Mouse (Mus musculus) megakaryocyte, adult 5-6 weeks (primary cell): ENCODE measurements around the gene Ntrk3. TPM values are rescaled to one million over a fixed set of nuclear protein-coding genes. Genes with fewer than 3 reads are reported as not detected.

Experiments
- ATAC-seq: 2 replicates; pipeline ENCODE4 v1.8.0; 2016; ENCODE audit warnings: mild to moderate bottlenecking, inconsistent platforms; ENCODE audit not compliant: poor library complexity, severe bottlenecking
- total RNA-seq, 2 experiments: library from RNA; stranded (forward) in 1 of 2; stranded (reverse) in 1 of 2; fragments of 153-499, 151-499 nt in 1 of 2; fragments of 221-1000, 200-1000 nt in 1 of 2; gene quantifications; 2 replicates each; pipeline versions ENCODE4 v1.2.3 to v1.2.4; 2015 to 2017

Ntrk3 gene
- total RNA-seq, 2 experiments from 2014 or later = not detected

GRCm38 (mm10) chr7:78258151-78258550 lies 479.7 kb downstream of the Ntrk3 start:
- ATAC-seq = no peak

- no peak for ATAC-seq
Observed at GRCm38 (mm10) chr7:78253777-78254385, 483.9 kb downstream of the Ntrk3 start.

- no peak for ATAC-seq
Observed at GRCm38 (mm10) chr7:78248119-78248642, 489.6 kb downstream of the Ntrk3 start.

- no peak for ATAC-seq
Observed at GRCm38 (mm10) chr7:78239012-78239411, 498.8 kb downstream of the Ntrk3 start.

GRCm38 (mm10) chr7:78221668-78222067 lies 516.1 kb downstream of the Ntrk3 start:
- ATAC-seq = no peak

- no peak for ATAC-seq
Observed at GRCm38 (mm10) chr7:78220949-78221348, 516.9 kb downstream of the Ntrk3 start.

- no peak for ATAC-seq
Observed at GRCm38 (mm10) chr7:78190931-78191653, 546.7 kb downstream of the Ntrk3 start.

- no peak for ATAC-seq
Observed at GRCm38 (mm10) chr7:78185578-78185977, 552.2 kb downstream of the Ntrk3 start.

GRCm38 (mm10) chr7:78183396-78183795 lies 554.4 kb downstream of the Ntrk3 start:
- ATAC-seq = no peak

GRCm38 (mm10) chr7:78179996-78180665 lies 557.7 kb downstream of the Ntrk3 start:
- no peak for ATAC-seq

- no peak for ATAC-seq
Observed at GRCm38 (mm10) chr7:78172267-78172955, 565.4 kb downstream of the Ntrk3 start.

- ATAC-seq = no peak
Observed at GRCm38 (mm10) chr7:78165466-78165865, 572.3 kb downstream of the Ntrk3 start.

GRCm38 (mm10) chr7:78157946-78158345 lies 579.9 kb downstream of the Ntrk3 start:
- no peak for ATAC-seq

GRCm38 (mm10) chr7:78145251-78145650 lies 592.6 kb downstream of the Ntrk3 start:
- ATAC-seq = no peak

- ATAC-seq = no peak
Observed at GRCm38 (mm10) chr7:78144849-78145248, 593.0 kb downstream of the Ntrk3 start.

- no peak for ATAC-seq
Observed at GRCm38 (mm10) chr7:78129966-78130365, 607.8 kb downstream of the Ntrk3 start.

Other genes with a start within 250 kb of the Ntrk3 start
- gene Mrps11, start 45.1 kb upstream of the Ntrk3 start, total RNA-seq (2015) = 21.8 and 24.9 TPM in 2 replicates
- gene Mrps11, start 45.1 kb upstream of the Ntrk3 start, total RNA-seq (2017) = 33.7 and 45.6 TPM in 2 replicates
- gene Mrpl46, start 45.5 kb upstream of the Ntrk3 start, total RNA-seq (2015) = 20.6 and 32.0 TPM in 2 replicates
- 29.3 TPM in 2 replicates for gene Mrpl46, start 45.5 kb upstream of the Ntrk3 start, total RNA-seq (2017)
- gene Det1, start 109.3 kb upstream of the Ntrk3 start, total RNA-seq (2015) = 10.6 and 10.7 TPM in 2 replicates
- gene Det1, start 109.3 kb upstream of the Ntrk3 start, total RNA-seq (2017) = 7.2 and 9.3 TPM in 2 replicates
- 3.9 and 5.6 TPM in 2 replicates for gene Aen, start 157.8 kb upstream of the Ntrk3 start, total RNA-seq (2015)
- 13.2 and 18.4 TPM in 2 replicates for gene Aen, start 157.8 kb upstream of the Ntrk3 start, total RNA-seq (2017)
- 25.8 and 30.9 TPM in 2 replicates for gene Isg20, start 175.4 kb upstream of the Ntrk3 start, total RNA-seq (2015)
- gene Isg20, start 175.4 kb upstream of the Ntrk3 start, total RNA-seq (2017) = 10.6 and 12.1 TPM in 2 replicates